Mouse (Mus musculus): ENCODE measurements around the gene Pxk.
A peak's percentile ranks its signal among the peaks of the same experiment; 100 is the strongest.

The Pxk gene

DNA sequence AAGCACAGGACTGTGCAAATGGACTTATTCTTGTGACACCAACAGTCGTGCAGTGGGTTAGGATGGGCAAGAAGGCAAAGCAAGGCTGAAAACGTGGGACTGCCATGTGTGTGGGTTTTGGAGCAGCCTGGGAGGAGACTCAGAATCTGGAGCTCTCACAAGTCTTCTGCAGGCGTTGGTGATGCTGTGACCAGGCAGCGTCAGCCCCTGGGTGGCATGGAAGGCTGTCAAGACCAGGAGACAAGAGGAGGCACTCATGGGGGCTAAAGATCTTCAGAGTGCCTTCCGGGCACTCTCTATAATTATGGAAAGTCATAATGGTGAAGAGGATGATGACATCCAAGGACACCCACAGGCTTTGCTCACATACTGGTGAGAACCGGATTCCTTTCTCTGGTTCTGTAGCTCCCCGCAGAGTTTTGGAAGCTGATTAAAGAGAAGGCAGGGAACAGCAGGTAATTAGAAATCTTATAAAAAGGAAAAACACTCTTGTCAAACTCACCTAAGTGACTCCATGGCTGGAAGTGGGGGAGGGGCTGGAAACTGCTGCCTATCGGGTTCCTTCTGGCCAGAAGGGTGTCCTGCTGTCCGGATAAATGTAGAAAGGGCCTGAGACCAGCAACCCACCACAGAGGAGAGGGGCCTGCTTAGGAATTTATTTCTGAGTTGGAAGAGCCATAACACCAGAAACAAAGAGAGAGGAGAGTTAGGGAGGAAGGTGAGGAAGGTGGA is 108.3 kb downstream of the Pxk start:
- no peak for DNase-seq (ENCODE audit: low spot score in 2 of 2)

DNA sequence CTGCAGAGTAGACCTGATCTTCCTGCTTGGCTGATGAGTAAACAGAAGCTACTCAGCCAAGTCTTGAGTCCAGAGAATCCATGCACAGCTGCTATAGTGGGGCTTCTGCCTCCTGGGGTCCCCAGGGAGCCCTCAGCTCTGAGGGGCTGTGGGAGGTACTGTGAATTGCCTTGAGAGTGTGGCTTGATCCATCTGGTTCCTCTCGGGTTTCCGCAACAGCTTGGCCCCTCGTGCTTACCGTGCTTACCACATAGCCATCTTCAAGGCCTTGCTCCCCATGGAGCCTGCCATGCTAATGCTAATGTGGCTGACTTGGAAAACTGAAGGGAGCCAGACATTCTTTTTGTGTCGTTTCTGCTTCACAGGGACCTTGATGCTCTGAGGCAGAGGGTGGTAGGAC is 109.1 kb downstream of the Pxk start:
- no peak for DNase-seq (ENCODE audit: low spot score in 2 of 2)

DNA sequence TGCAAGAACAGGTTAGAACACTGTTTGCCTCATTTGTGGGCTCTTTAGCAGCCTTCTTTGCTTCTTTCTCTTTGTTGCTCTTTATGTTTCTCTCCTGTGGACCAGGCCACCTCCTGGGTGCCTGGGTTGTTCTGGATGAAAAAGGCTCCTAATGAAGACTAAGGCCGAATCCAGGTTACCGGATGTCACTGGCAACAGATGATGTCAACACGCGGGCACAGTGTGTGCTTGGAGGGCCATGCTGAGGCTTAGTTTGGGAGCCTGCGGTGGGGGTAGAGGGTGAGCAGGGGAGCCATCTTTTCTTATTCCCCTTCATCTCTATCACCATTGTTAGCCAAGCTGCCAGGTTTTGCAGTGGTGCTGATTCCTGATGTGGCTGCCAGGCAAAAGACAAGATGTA is 109.5 kb downstream of the Pxk start:
- no peak for DNase-seq (ENCODE audit: low spot score in 2 of 2)

DNA sequence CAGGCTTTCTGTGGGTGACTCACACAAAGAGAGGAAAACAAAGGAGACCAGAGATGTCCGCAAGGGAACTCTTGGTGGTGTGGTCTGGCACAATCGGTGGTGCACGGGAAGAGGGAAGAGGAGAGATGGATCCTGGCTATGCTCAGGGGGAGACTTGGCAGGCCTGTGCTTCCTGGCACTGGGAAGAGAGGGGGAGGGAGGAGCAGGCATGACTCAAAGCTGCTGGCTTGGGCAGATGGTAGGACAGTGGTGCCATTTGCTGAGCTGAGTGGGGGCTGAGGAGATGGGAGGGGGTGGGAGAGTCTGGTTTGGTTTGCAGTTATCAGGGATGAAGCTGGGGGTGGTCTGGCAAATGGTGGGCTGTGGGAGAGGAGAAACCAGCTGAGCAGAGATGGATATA is 110.9 kb downstream of the Pxk start:
- DNase-seq (ENCODE audit: low spot score in 2 of 2) = no peak

DNA sequence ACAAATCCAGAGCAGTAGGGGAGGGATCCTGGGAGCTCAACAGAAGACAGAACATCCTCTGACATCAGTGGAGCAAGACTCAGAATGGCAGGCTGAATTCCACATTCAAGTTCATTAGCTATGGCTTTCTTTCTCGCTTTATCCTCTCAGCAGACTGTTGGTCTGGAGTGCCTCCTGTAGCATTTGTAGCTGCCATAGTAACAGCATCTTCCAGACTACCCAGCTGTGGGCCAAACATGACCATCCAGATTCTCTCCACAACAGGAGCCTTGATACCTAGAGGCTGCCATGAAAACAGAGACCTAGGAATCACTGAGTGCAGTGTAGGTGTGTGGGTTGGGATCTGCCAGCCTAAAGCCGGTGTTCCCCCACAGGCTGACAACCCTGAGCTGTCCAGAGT is 111.9 kb downstream of the Pxk start:
- no peak for DNase-seq (ENCODE audit: low spot score in 2 of 2)

DNA sequence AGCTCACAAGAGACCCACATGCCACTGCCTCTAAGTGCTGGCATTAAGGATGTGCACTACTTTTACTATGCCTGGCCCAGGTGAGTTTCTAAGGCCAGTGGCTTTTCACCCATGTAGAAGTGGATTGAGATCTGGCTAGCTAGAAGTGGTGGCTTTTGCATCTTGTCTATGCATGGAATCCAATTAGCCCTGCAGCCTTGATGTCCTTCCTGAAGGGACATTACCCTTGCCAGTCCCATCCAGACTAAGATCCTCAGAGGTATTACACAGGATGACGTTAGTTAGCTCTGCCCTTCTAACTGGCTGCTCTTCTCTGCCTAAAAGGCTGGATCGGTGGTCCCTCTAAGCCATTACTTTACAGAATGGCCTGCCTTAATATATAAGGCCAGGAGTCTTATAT is 115.0 kb downstream of the Pxk start:
- DNase-seq (ENCODE audit: low spot score in 2 of 2) = no peak

DNA sequence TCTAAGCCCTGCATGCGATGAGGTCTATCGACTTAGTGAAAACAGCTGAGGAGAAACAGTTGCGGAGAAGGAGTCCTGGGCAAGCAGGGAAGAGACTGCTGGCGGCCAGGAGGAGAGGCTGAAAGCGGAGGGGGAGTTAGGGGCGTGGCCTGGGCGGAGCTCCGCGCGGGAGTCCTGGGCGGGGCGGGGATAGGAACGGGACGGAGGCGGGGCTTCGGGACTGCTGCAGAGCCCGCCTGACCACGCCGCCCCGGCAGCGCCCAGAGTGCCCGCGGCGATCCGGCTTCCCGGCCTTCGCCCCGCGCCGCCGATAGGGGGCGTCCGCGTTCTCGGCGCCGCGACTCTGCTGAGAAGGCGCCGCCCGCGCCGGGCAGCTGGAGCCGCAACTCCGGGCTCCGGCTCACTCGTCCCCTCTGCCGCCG is 115.8 kb downstream of the Pxk start, which contains the start of gene Kctd6:
TSS of gene Kctd6 (plus strand) at position 338 of the 422 bp plus-strand sequence.
- DNase-seq (ENCODE audit: low spot score in 2 of 2) = peak; percentile 95 to 97

All from heart, adult 9 months (tissue).